Mouse (Mus musculus) hindbrain, embryonic 14.5 days (tissue): ENCODE results near the gene Dtd1. TPM values are rescaled to one million over a fixed set of nuclear protein-coding genes. Genes with fewer than 3 reads are reported as not detected.
A peak's percentile ranks its signal among the peaks of the same experiment; 100 is the strongest.

Experiments
- ATAC-seq: fragments of 200-750 bp; cut with Nextera tagmentation; 2 replicates; pipeline ENCODE4 v1.8.0; 2017; ENCODE audit warnings: moderate number of reproducible peaks, mild to moderate bottlenecking, moderate TSS enrichment, moderate library complexity; ENCODE audit not compliant: low FRiP score
- DNase-seq: peaks from one replicate; pipeline ENCODE4 v3.0.0-alpha.2; 2015; ENCODE audit warnings: low spot score
- H3K27ac ChIP-seq: fragments of 300-500 bp; sonication (generic); 2 replicates; pipeline ENCODE4 v1.5.1; 2014; ENCODE audit warnings: mild to moderate bottlenecking, moderate library complexity
- H3K27me3 ChIP-seq: fragments of 300-500 bp; sonication (generic); 2 replicates; pipeline ENCODE4 v1.6.1; 2014; ENCODE audit warnings: mild to moderate bottlenecking, low read length, mixed read lengths; ENCODE audit not compliant: control insufficient read depth, insufficient read depth
- H3K36me3 ChIP-seq: fragments of 300-500 bp; sonication (generic); replicated peaks from 2 replicates; pipeline ENCODE4 v1.6.1; 2014; ENCODE audit not compliant: control insufficient read depth, insufficient read depth
- H3K4me1 ChIP-seq: fragments of 300-500 bp; sonication (generic); replicated peaks from 2 replicates; pipeline ENCODE4 v1.6.1; 2014; ENCODE audit warnings: antibody characterized with exemption, low read length, mixed read lengths; ENCODE audit not compliant: control insufficient read depth, insufficient read depth
- H3K4me2 ChIP-seq: fragments of 300-500 bp; sonication (generic); replicated peaks from 2 replicates; pipeline ENCODE4 v1.6.1; 2014; ENCODE audit warnings: mild to moderate bottlenecking, moderate library complexity
- H3K4me3 ChIP-seq: fragments of 300-500 bp; sonication (generic); replicated peaks from 2 replicates; pipeline ENCODE4 v1.5.1; 2014; ENCODE audit warnings: mild to moderate bottlenecking, low read length
- H3K9ac ChIP-seq: fragments of 300-500 bp; sonication (generic); 2 replicates; pipeline ENCODE4 v1.6.1; 2014
- H3K9me3 ChIP-seq: fragments of 300-500 bp; sonication (generic); 2 replicates; pipeline ENCODE4 v1.6.1; 2016; ENCODE audit warnings: low read length; ENCODE audit not compliant: control insufficient read depth
- WGBS: fragments of 180-500 bp; shearing (Covaris S2); extraction: QIAGEN DNeasy Blood & Tissue Kit; methylation state at CpG from one replicate; pipeline ENCODE4 v1.1.7; 2014; 5-methylcytosine and 5-hydroxymethylcytosine counted together
- polyA plus RNA-seq: library from polyadenylated mRNA; unstranded; fragments of >200 nt; fragmentation: Nextera tagmentation; extraction: Ambion mirVana; gene quantifications from 2 replicates; pipeline ENCODE4 v1.2.1, GENCODE M21; 2014

Gene Dtd1
- polyA plus RNA-seq, 1 experiment from 2014 or later = 120 TPM

GRCm38 (mm10) chr2:144637204-144637603 is 37.5 kb downstream of the Dtd1 start:
- Histone ChIP-seq H3K9ac (no peak overlapping the region), H3K4me3 (no peak overlapping the region), H3K27me3 (no peaks in the 10 kb centered on the region), H3K4me1 (0 out of 2 replicates have a peak, but pooled peaks cover 5% of the 10 kb centered on the region), H3K9me3 (no peaks in the 10 kb centered on the region), H3K36me3 (0 out of 2 replicates have a peak, but pooled peaks cover 4% of the 10 kb centered on the region), H3K27ac (no peak overlapping the region), H3K4me2 (no peak overlapping the region)
- no peak for ATAC-seq
- 90% methylated on average over 4 of the region's 4 CpGs for WGBS
- DNase-seq = no peak

DNA sequence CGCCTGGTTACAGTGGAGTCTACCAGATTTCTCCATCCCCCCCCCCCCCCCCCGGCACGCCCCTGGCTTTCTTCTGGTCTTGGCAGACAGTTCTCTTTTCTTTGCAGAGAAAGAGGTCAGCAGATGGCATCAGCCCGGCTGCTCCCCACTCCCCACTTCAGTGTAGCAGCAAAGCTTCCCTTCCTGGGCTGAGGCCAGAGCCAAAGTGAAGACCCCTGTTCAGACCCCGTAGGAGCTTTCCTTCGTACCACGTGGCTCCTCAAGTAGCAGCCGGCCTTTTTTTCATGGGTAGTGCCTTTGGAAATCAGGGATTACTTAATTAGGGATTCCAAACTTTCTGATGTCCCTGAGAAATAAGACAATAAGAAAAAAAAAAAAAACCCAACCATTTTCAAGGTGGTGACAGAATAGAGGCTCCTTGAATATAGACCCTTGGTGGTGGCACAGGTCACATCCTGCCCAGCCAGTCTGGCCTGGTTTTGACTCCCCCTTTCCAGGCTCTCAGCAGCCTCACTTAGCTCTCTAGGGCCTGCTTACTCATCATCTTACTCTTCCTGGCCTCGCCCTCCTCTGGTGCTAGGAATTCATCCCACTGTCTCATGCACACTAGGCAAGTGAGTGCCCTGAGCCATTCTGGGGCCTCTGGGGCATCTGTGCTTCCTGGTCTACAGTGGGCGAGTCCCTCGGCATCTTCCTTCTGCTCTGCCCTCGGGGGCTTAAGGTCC is 38.1 kb downstream of the Dtd1 start:
- 73% methylated on average over 10 of the region's 12 CpGs for WGBS
- H3K27ac ChIP-seq = no peak overlapping the region
- ATAC-seq (no peak), DNase-seq (no peak)
- no peaks in the 10 kb centered on the region for H3K36me3 ChIP-seq
- H3K4me2 ChIP-seq = no peak overlapping the region
- H3K4me3 ChIP-seq = no peak overlapping the region
- H3K27me3 ChIP-seq = no peaks in the 10 kb centered on the region
- H3K9me3 ChIP-seq = no peaks in the 10 kb centered on the region
- H3K4me1 ChIP-seq = 0 out of 2 replicates have a peak, but pooled peaks cover 5% of the 10 kb centered on the region
- no peak overlapping the region for H3K9ac ChIP-seq

DNA sequence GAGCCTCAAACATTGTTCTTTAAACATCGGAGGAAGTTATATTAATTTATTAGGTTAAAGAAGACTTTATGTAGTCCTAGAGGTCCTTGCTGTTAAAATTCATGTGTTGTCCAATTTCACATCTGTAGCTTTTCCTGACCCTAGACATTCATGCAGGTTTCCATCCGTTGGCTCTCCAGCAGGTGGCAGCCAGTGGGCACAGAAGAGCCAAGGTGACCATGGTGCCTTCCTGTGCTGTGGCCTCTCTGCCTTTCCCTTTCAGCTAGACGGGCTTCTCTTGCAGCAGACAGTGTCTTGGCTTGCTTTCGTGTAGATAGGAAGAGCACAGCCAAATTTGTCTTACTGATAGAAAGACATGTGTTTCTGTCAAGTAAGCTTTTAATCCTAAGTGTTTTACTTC is 39.0 kb downstream of the Dtd1 start:
- WGBS = 69% methylated on average over 4 of the region's 4 CpGs
- Histone ChIP-seq H3K4me3 (no peak overlapping the region), H3K36me3 (no peaks in the 10 kb centered on the region), H3K27ac (no peak overlapping the region), H3K27me3 (no peaks in the 10 kb centered on the region), H3K4me2 (no peak overlapping the region), H3K4me1 (0 out of 2 replicates have a peak, but pooled peaks cover 5% of the 10 kb centered on the region), H3K9ac (no peak overlapping the region), H3K9me3 (no peaks in the 10 kb centered on the region)
- no peak for ATAC-seq
- peak; percentile 37 for DNase-seq

GRCm38 (mm10) chr2:144640101-144640500 is 40.4 kb downstream of the Dtd1 start:
- H3K27me3 ChIP-seq = no peaks in the 10 kb centered on the region
- no peak overlapping the region for H3K9ac ChIP-seq
- no peak overlapping the region for H3K4me2 ChIP-seq
- no peaks in the 10 kb centered on the region for H3K9me3 ChIP-seq
- no peak for ATAC-seq
- 69% methylated on average over 7 of the region's 7 CpGs for WGBS
- no peaks in the 10 kb centered on the region for H3K36me3 ChIP-seq
- no peak overlapping the region for H3K27ac ChIP-seq
- H3K4me3 ChIP-seq = no peak overlapping the region
- no peak for DNase-seq
- no peaks in the 10 kb centered on the region for H3K4me1 ChIP-seq

DNA sequence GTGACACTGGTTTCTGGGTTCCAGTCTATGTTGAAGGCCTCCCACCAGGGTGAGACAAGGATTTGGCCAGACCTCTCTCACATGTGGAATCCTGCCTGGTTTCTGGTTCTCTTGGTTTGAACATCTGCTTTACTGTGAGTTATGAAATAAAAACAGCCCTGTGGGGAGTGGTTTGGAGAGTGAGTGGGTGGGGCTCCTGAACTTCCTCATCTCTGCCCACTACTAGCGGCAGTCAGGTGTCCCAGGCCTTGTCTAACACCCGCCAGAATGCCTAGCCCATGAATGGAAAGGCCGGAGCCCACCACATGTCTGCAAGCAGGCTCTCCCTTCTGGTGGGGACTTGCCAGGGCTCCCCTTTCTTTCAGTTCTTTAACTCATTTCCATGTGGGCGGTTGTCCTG is 42.3 kb downstream of the Dtd1 start:
- Histone ChIP-seq H3K9me3 (no peaks in the 10 kb centered on the region), H3K9ac (no peak overlapping the region), H3K4me2 (no peak overlapping the region), H3K4me3 (no peak overlapping the region), H3K4me1 (0 out of 2 replicates have a peak, but pooled peaks cover 5% of the 10 kb centered on the region), H3K27ac (no peak overlapping the region), H3K36me3 (no peaks in the 10 kb centered on the region), H3K27me3 (no peaks in the 10 kb centered on the region)
- DNase-seq (no peak), ATAC-seq (no peak)
- WGBS = 89% methylated on average over 4 of the region's 4 CpGs

- 51% methylated on average over 10 of the region's 10 CpGs for WGBS
- H3K9me3 ChIP-seq = no peaks in the 10 kb centered on the region
- no peak overlapping the region for H3K4me3 ChIP-seq
- DNase-seq (no peak), ATAC-seq (no peak)
- H3K27me3 ChIP-seq = no peaks in the 10 kb centered on the region
- H3K36me3 ChIP-seq = no peaks in the 10 kb centered on the region
- H3K27ac ChIP-seq = peak overlapping the region; percentile 35; the same call in 1 of the 2 replicates
- H3K4me2 ChIP-seq = no peak overlapping the region
- H3K9ac ChIP-seq = no peak overlapping the region
- H3K4me1 ChIP-seq = 0 out of 2 replicates have a peak, but pooled peaks cover 5% of the 10 kb centered on the region
Measured at GRCm38 (mm10) chr2:144646360-144646759, 46.7 kb downstream of the Dtd1 start.

DNA sequence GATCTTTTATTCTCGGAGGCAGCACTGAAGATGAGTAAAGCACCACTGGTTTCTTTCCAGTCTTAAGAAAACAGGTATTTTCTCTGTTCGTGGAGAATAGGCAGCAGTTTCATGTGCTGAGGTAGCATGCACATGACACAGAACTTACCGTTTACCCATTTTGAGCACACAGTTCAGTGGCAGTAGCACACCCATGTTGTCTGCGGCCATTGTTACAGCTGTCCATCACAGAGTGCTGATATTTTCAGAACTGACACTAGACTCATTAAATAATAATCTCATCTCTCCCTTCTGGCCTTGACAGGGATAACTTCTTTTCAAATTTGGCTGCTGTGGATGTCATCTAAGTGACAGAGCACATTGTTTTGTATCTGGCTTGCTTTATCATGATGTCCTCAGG is 47.5 kb downstream of the Dtd1 start:
- Histone ChIP-seq H3K36me3 (no peaks in the 10 kb centered on the region), H3K4me1 (0 out of 2 replicates have a peak, but pooled peaks cover 5% of the 10 kb centered on the region), H3K9me3 (no peaks in the 10 kb centered on the region), H3K4me2 (no peak overlapping the region), H3K27ac (no peak overlapping the region), H3K4me3 (no peak overlapping the region), H3K27me3 (no peaks in the 10 kb centered on the region), H3K9ac (no peak overlapping the region)
- DNase-seq (no peak), ATAC-seq (no peak)
- 76% methylated on average over 4 of the region's 4 CpGs for WGBS

DNA sequence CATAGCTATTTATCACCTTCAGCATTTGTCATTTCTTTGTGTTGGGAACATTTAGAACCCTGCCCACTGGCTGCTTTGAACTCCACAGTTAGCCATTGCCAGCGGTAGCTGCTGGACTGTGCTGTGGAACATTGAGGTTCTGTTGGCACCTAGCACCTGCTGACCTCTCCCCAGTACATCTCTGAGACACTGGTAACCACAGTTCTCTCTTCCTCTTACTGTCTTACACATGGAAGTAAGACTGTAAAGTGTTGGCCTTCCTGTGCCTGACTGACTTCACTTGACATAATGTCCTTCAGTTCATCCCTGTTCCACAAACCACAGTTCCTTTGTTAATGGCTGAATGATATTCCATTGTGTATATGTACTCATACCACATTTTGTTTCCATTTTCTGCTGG is 50.3 kb downstream of the Dtd1 start:
- Histone ChIP-seq H3K9ac (no peak overlapping the region), H3K4me1 (0 out of 2 replicates have a peak, but pooled peaks cover 5% of the 10 kb centered on the region), H3K27me3 (no peaks in the 10 kb centered on the region), H3K36me3 (no peaks in the 10 kb centered on the region), H3K4me3 (no peak overlapping the region), H3K9me3 (no peaks in the 10 kb centered on the region), H3K4me2 (no peak overlapping the region), H3K27ac (no peak overlapping the region)
- no peak for DNase-seq
- ATAC-seq = no peak
- WGBS = 94% methylated on average over 1 of the region's 1 CpGs

DNA sequence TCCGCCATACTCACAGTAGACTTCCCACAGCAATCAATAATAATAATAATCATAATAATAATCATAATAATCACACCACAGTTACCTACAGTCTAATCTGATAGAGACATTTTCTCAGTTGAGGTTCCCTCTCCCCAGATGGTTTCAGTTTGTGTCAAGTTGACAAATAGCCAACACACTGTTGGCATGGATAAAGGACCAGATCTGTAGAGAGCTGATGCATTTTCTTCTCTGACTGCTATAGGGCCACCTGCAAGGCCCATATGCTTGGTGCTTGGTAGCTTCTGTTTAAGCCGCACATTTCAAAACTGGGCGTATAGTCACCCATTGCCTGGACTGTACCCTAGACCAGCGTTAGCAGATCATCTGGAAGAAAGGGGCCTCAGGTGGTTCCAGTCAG is 53.1 kb downstream of the Dtd1 start:
- no peak overlapping the region for H3K4me2 ChIP-seq
- H3K9me3 ChIP-seq = no peaks in the 10 kb centered on the region
- DNase-seq (no peak), ATAC-seq (no peak)
- H3K27me3 ChIP-seq = no peaks in the 10 kb centered on the region
- no peak overlapping the region for H3K4me3 ChIP-seq
- WGBS = 98% methylated on average over 4 of the region's 4 CpGs
- no peak overlapping the region for H3K27ac ChIP-seq
- no peaks in the 10 kb centered on the region for H3K36me3 ChIP-seq
- H3K9ac ChIP-seq = no peak overlapping the region
- no peaks in the 10 kb centered on the region for H3K4me1 ChIP-seq
